Mouse (Mus musculus) bone marrow macrophage, adult 2 months (primary cell): ENCODE results near the gene Slc25a48.

ENCODE experiments used
- CTCF ChIP-seq: IDR thresholded peaks from 2 replicates; pipeline ENCODE4 v1.5.1; 2012; ENCODE audit warnings: low read depth, mild to moderate bottlenecking, low read length, moderate library complexity
- POLR2A ChIP-seq: IDR thresholded peaks from 2 replicates; pipeline ENCODE4 v1.6.1; 2012; ENCODE audit warnings: mild to moderate bottlenecking, low read depth, low read length, borderline replicate concordance

- TF ChIP-seq POLR2A (no peak), CTCF (no peak)
Measured at GRCm38 (mm10) chr13:56444112-56444511, 6.0 kb downstream of the Slc25a48 start.
